Mouse (Mus musculus) bone marrow, adult 2 months (tissue): ENCODE results near the gene Bpi.

ENCODE experiments used
- CTCF ChIP-seq: fragments of 200-500 bp; IDR thresholded peaks from 2 replicates; pipeline ENCODE4 v1.5.1; 2011; ENCODE audit warnings: low read length, control low read depth; ENCODE audit not compliant: control insufficient read depth, insufficient read depth
- POLR2A ChIP-seq: fragments of 200-500 bp; IDR thresholded peaks from 2 replicates; pipeline ENCODE4 v1.6.1; 2011; ENCODE audit warnings: low read depth, mild to moderate bottlenecking, control low read depth, low read length, borderline replicate concordance; ENCODE audit not compliant: control insufficient read depth

DNA sequence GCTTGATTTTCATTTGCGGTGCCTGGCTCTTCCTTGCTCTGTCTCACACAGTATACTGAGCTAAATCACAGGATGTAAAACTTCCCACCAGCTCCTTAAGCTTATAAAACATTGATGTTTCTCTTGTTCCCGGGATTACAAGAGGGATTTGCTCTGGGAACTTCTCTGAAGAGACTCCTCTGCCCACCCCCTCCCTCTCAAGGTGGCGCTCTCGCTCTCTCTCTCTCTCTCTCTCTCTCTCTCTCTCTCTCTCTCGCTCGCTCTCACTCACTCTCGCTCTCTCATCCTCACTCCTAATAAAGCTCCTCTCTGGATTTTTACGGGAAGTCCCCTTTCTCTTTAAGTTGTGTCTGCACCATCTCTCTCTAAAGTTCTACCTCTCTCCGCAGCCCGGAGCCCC is 46.9 kb upstream of the Bpi start:
- no peak for TF ChIP-seq POLR2A
- TF ChIP-seq CTCF: no peak
